Mouse (Mus musculus) cortical plate, adult 2 months (tissue): Measurements from ENCODE around the gene 6030408B16Rik.

ENCODE experiments used
- CTCF ChIP-seq: fragments of 200-500 bp; IDR thresholded peaks from 2 replicates; pipeline ENCODE4 v1.5.1; 2011; ENCODE audit warnings: mild to moderate bottlenecking, control low read depth, low read length; ENCODE audit not compliant: insufficient read depth; ENCODE audit errors: extremely low read depth
- POLR2A ChIP-seq: fragments of 200-500 bp; IDR thresholded peaks from 2 replicates; pipeline ENCODE4 v1.6.1; 2011; ENCODE audit warnings: mild to moderate bottlenecking, low read length, control low read depth; ENCODE audit not compliant: insufficient read depth; ENCODE audit errors: extremely low read depth

GRCm38 (mm10) chr15:101325991-101326534 is 33.1 kb downstream of the 6030408B16Rik start:
- TF ChIP-seq CTCF (no peak), POLR2A (no peak)
